Comparison of ENCODE assay signal across 11 mouse cellular contexts in the genomic region with DNA sequence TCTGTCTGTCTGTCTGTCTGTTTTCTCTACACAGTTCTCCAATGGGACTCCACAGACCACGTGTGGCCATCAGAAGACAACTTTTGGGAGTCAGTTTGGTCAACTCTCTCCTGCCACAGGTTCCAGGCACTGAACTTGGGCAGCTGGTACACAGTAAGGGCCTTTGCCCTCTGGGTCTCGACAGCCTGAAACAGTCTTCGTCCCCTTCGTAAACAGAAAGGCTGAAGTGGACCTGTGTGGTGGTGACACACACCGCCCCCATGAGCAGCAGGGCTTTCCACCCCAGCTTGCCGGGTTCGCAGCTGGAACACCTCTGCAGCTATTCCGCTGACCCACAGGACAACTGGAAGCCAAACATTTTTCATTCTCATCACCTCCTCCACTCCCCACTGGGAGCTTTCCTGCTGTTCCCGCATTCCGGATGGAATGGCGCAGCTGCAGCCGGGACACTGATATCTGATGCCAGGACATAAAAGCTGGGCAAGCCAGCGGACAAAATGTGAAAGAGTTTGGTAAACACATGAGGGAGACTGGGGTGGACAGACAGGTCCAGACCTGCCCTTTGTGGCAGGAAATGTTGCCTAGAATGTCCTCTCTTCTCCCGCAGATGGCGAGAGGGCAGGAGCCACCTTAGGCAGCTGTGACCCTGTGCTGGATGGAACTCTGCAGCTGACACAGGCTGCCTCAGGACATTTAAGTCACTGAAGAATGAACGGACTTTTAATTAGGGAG. TPM values are rescaled to one million over a fixed set of nuclear protein-coding genes. Genes with fewer than 3 reads are reported as not detected.
DNase-seq lines count a peak whose midpoint lies in the region; ATAC-seq and TF ChIP-seq lines count a peak whose summit lies in the region.
"Had no signal": no experiment of that assay in that cellular context is flagged by ENCODE, and none has a peak within 500 bp of the region (broad histone marks: within the 10 kb centered on the region; RNA-seq: fewer than 3 reads in every experiment).

No protein-coding gene starts in this region.

- ATAC-seq in hindbrain, embryonic 14.5 days (ENCODE audit: low FRiP score) = no peak

- no peaks in the 10 kb centered on the region for H3K9me3 ChIP-seq in hindbrain, embryonic 10.5 days
- no peaks in the 10 kb centered on the region for H3K9me3 ChIP-seq in hindbrain, embryonic 14.5 days (ENCODE audit: control insufficient read depth, low read length)
- no peaks in the 10 kb centered on the region for H3K9me3 ChIP-seq in limb, embryonic 10.5 days (replicated peaks)
- H3K9me3 ChIP-seq: G1E; megakaryocyte, embryonic 14.5 days had no signal

- peaks cover 20% of the 10 kb centered on the region for H3K4me1 ChIP-seq in hindbrain, embryonic 10.5 days (replicated peaks)
- peaks cover 8% of the 10 kb centered on the region; the same call in 1 of the 2 replicates for H3K4me1 ChIP-seq in hindbrain, embryonic 14.5 days (replicated peaks; ENCODE audit: control insufficient read depth, insufficient read depth, low read length)
- peaks cover 26% of the 10 kb centered on the region for H3K4me1 ChIP-seq in limb, embryonic 10.5 days

- H3K4me3 ChIP-seq in hindbrain, embryonic 10.5 days = no peak overlapping the region
- H3K4me3 ChIP-seq in hindbrain, embryonic 14.5 days (replicated peaks; ENCODE audit: low read length) = no peak overlapping the region
- H3K4me3 ChIP-seq in C2C12 (ENCODE audit: insufficient read depth, poor library complexity, severe bottlenecking) = no peak overlapping the region
- peak overlapping the region; percentile 34 for H3K4me3 ChIP-seq in limb, embryonic 10.5 days
- H3K4me3 ChIP-seq: megakaryocyte, embryonic 14.5 days had no signal

- H3K27ac ChIP-seq in hindbrain, embryonic 10.5 days = peak overlapping the region; percentile 50
- no peak overlapping the region for H3K27ac ChIP-seq in hindbrain, embryonic 14.5 days
- peak overlapping the region; percentile 76 for H3K27ac ChIP-seq in limb, embryonic 10.5 days

- no peaks in the 10 kb centered on the region for H3K79me2 ChIP-seq in C2C12 (ENCODE audit: control insufficient read depth, insufficient read depth)

- DNase-seq in hindbrain, embryonic 10.5 days (ENCODE audit: low spot score) = peak; percentile 41
- DNase-seq in hindbrain, embryonic 14.5 days (ENCODE audit: low spot score) = no peak
- DNase-seq in embryo, embryonic 10.5 days (ENCODE audit: low spot score) = peak; percentile 60
- DNase-seq in limb, embryonic 10.5 days (ENCODE audit: low spot score) = peak; percentile 60
- no peak for DNase-seq in testis, postnatal 14 days (ENCODE audit: low spot score)
- DNase-seq in cerebellum, postnatal 14 days = no peak
- no peak for DNase-seq in spleen, postnatal 36 days (ENCODE audit: low spot score in 2 of 2)
- DNase-seq: right cerebral cortex, postnatal 4 days had no signal

- TF ChIP-seq CTCF in C2C12 (IDR thresholded peaks at IDR 0.05; ENCODE audit: control insufficient read depth, insufficient read depth, insufficient read length) = no peak

- no peaks in the 10 kb centered on the region for H3K36me3 ChIP-seq in hindbrain, embryonic 10.5 days
- no peaks in the 10 kb centered on the region for H3K36me3 ChIP-seq in hindbrain, embryonic 14.5 days (replicated peaks; ENCODE audit: control insufficient read depth, insufficient read depth)
- no peaks in the 10 kb centered on the region for H3K36me3 ChIP-seq in C2C12 (ENCODE audit: control insufficient read depth, insufficient read depth)
- H3K36me3 ChIP-seq in limb, embryonic 10.5 days = no peaks in the 10 kb centered on the region
- H3K36me3 ChIP-seq: G1E had no signal

- no peak overlapping the region for H3K9ac ChIP-seq in hindbrain, embryonic 14.5 days

- H3K27me3 ChIP-seq in hindbrain, embryonic 10.5 days (ENCODE audit: insufficient read depth, poor library complexity, severe bottlenecking) = peaks cover 13% of the 10 kb centered on the region
- no peaks in the 10 kb centered on the region for H3K27me3 ChIP-seq in hindbrain, embryonic 14.5 days (ENCODE audit: control insufficient read depth, insufficient read depth, low read length)
- no peaks in the 10 kb centered on the region for H3K27me3 ChIP-seq in C2C12 (ENCODE audit: control insufficient read depth, insufficient read depth, insufficient read length)
- peaks cover 15% of the 10 kb centered on the region for H3K27me3 ChIP-seq in limb, embryonic 10.5 days (ENCODE audit: low read depth, poor library complexity, severe bottlenecking)

- peak overlapping the region; percentile 49 for H3ac ChIP-seq in C2C12 (ENCODE audit: control insufficient read depth, insufficient read length, low read depth)

- no peaks in the 10 kb centered on the region for H3K79me3 ChIP-seq in C2C12 (ENCODE audit: low read depth)

- H3K4me2 ChIP-seq in hindbrain, embryonic 14.5 days (replicated peaks) = no peak overlapping the region; the same call in 1 of the 2 replicates

- WGBS in hindbrain, embryonic 10.5 days = 16% methylated on average over 16 of the region's 16 CpGs
- WGBS in hindbrain, embryonic 14.5 days = 22% methylated on average over 16 of the region's 16 CpGs
- 21% methylated on average over 16 of the region's 16 CpGs for WGBS in limb, embryonic 10.5 days

TF ChIP-seq in C2C12, 6 proteins besides CTCF, POLR2A, EP300 and RAD21:
- TF ChIP-seq FOSL1 (IDR thresholded peaks at IDR 0.05; ENCODE audit: insufficient read depth, low read length, poor library complexity, severe bottlenecking) (no peak), USF1 (IDR thresholded peaks at IDR 0.05; ENCODE audit: low read depth) (no peak), CEBPB (IDR thresholded peaks at IDR 0.05; ENCODE audit: low read depth) (no peak), MYOG (IDR thresholded peaks at IDR 0.05; ENCODE audit: control insufficient read depth, extremely low read depth, insufficient read length) (no peak), MYOD1 (IDR thresholded peaks at IDR 0.05; ENCODE audit: control insufficient read depth, insufficient read length, low read depth) (peak; percentile 89), MAX (IDR thresholded peaks at IDR 0.05) (no peak)

RNA-seq across cellular contexts. Expression of gene Tmem44, which starts 51.4 kb away (rescaled TPM):
- 22.8 and 39.3 TPM in 2 replicates for polyA plus RNA-seq in hindbrain, embryonic 10.5 days (2016; fragmentation: Nextera tagmentation; extraction: Ambion mirVana)
- 63.9 and 76.4 TPM in 2 replicates for polyA plus RNA-seq in hindbrain, embryonic 14.5 days (2014; fragmentation: Nextera tagmentation; extraction: Ambion mirVana)
- 1.1 TPM for polyA plus RNA-seq in C2C12 (2012; fragmentation: generic; extraction: Trizol)
- 18.9 and 21.6 TPM in 2 replicates for polyA plus RNA-seq in limb, embryonic 10.5 days (2016; fragmentation: Nextera tagmentation; extraction: Ambion mirVana)

Comparison
In these comparisons a context has a peak if more than half of its experiments do, and no peak if none do; other contexts are left out.
1. DNase-seq: peak in hindbrain, embryonic 10.5 days (single experiment), embryo, embryonic 10.5 days (single experiment) and limb, embryonic 10.5 days (single experiment); none in hindbrain, embryonic 14.5 days (single experiment), testis, postnatal 14 days (single experiment), cerebellum, postnatal 14 days (0 of 2) and spleen, postnatal 36 days (0 of 2).